Mouse (Mus musculus): ENCODE measurements around the gene Herc4. TPM values are rescaled to one million over a fixed set of nuclear protein-coding genes. Genes with fewer than 3 reads are reported as not detected.

Herc4 gene
- polyA plus RNA-seq, 1 experiment from 2014 or later = 33.4 TPM

Other genes with a start within 250 kb of the Herc4 start
- 193 and 195 TPM in 2 replicates for gene Hnrnph3, start 219.6 kb upstream of the Herc4 start, polyA plus RNA-seq (2015; fragmentation: Nextera tagmentation; extraction: Ambion mirVana)
- 0.88 and 1.1 TPM in 2 replicates for gene Pbld2, start 219.5 kb upstream of the Herc4 start, polyA plus RNA-seq (2015; fragmentation: Nextera tagmentation; extraction: Ambion mirVana)
- gene Pbld1, start 183.6 kb upstream of the Herc4 start, polyA plus RNA-seq (2015; fragmentation: Nextera tagmentation; extraction: Ambion mirVana) = 1.2 and 1.6 TPM in 2 replicates
- gene Atoh7, start 144.2 kb upstream of the Herc4 start, polyA plus RNA-seq (2015; fragmentation: Nextera tagmentation; extraction: Ambion mirVana) = 1.6 and 2.1 TPM in 2 replicates
- 0.17 and 0.57 TPM in 2 replicates for gene Mypn, start 39.9 kb upstream of the Herc4 start, polyA plus RNA-seq (2015; fragmentation: Nextera tagmentation; extraction: Ambion mirVana)
- 4.8 and 5.8 TPM in 2 replicates for gene Sirt1, start 137.9 kb downstream of the Herc4 start, polyA plus RNA-seq (2015; fragmentation: Nextera tagmentation; extraction: Ambion mirVana)
- 19.2 and 20.6 TPM in 2 replicates for gene Dnajc12, start 138.6 kb downstream of the Herc4 start, polyA plus RNA-seq (2015; fragmentation: Nextera tagmentation; extraction: Ambion mirVana)
- gene Gm7075, start 178.0 kb downstream of the Herc4 start, polyA plus RNA-seq (2015; fragmentation: Nextera tagmentation; extraction: Ambion mirVana) = not detected in 2 replicates
- 1.2 and 1.4 TPM in 2 replicates for gene Ctnna3, start 186.3 kb downstream of the Herc4 start, polyA plus RNA-seq (2015; fragmentation: Nextera tagmentation; extraction: Ambion mirVana)